Mouse (Mus musculus) kidney, embryonic 15.5 days (tissue): ENCODE results near the gene Osbp2. TPM values are rescaled to one million over a fixed set of nuclear protein-coding genes. Genes with fewer than 3 reads are reported as not detected.

Experiments used
- ATAC-seq: fragments of 200-750 bp; cut with Nextera tagmentation; replicated peaks from 2 replicates; pipeline ENCODE4 v1.8.0; 2017; ENCODE audit warnings: moderate TSS enrichment; ENCODE audit not compliant: low FRiP score
- H3K27ac ChIP-seq: fragments of 300-500 bp; sonication (generic); 2 replicates; pipeline ENCODE4 v1.5.1; 2015; ENCODE audit warnings: mild to moderate bottlenecking, inconsistent platforms
- H3K27me3 ChIP-seq: fragments of 300-500 bp; sonication (generic); 2 replicates; pipeline ENCODE4 v1.6.1; 2015; ENCODE audit warnings: inconsistent platforms
- H3K36me3 ChIP-seq: fragments of 300-500 bp; sonication (generic); 2 replicates; pipeline ENCODE4 v1.6.1; 2015; ENCODE audit warnings: inconsistent platforms
- H3K4me1 ChIP-seq: fragments of 300-500 bp; sonication (generic); 2 replicates; pipeline ENCODE4 v1.6.1; 2015; ENCODE audit warnings: inconsistent platforms
- H3K4me2 ChIP-seq: fragments of 300-500 bp; sonication (generic); 2 replicates; pipeline ENCODE4 v1.6.1; 2015; ENCODE audit warnings: moderate library complexity, mild to moderate bottlenecking, inconsistent platforms
- H3K4me3 ChIP-seq: fragments of 300-500 bp; sonication (generic); replicated peaks from 2 replicates; pipeline ENCODE4 v1.5.1; 2015; ENCODE audit warnings: mild to moderate bottlenecking, inconsistent platforms
- H3K9ac ChIP-seq: fragments of 300-500 bp; sonication (generic); 2 replicates; pipeline ENCODE4 v1.6.1; 2015; ENCODE audit warnings: mild to moderate bottlenecking, inconsistent platforms
- H3K9me3 ChIP-seq: fragments of 300-500 bp; sonication (generic); replicated peaks from 2 replicates; pipeline ENCODE4 v1.6.1; 2016; ENCODE audit warnings: inconsistent platforms
- WGBS: fragments of 180-500 bp; shearing (Covaris S2); methylation state at CpG from one replicate; pipeline ENCODE4 v1.1.7; 2015; ENCODE audit warnings: mixed read lengths; 5-methylcytosine and 5-hydroxymethylcytosine counted together
- polyA plus RNA-seq: library from polyadenylated mRNA; unstranded; fragments of >200 nt; fragmentation: Nextera tagmentation; extraction: Ambion mirVana; gene quantifications from 2 replicates; pipeline ENCODE4 v1.2.1, GENCODE M21; 2015

Osbp2 gene
- polyA plus RNA-seq, 1 experiment from 2014 or later: 0.91 TPM

DNA sequence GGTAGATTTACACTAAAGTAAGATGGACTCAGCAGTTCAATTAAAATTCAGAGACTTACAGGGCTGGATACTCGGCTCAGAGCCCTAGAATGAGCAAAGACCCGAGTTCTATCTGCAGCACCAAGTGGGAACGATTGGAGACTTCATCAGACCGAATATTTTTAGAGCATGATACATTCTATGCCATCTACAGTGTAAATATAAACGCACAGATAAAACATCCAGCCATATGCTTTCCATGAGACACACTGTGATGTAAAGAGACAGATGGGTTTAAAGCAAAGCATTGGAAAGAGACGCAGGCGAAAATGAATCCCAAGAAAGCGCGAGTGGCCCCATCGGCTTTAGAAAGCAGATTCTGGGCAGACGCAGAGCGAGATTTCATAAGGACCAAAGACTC lies 122.5 kb downstream of the Osbp2 start:
- Histone ChIP-seq H3K27ac (no peak overlapping the region), H3K9me3 (no peaks in the 10 kb centered on the region), H3K27me3 (peaks cover 9% of the 10 kb centered on the region), H3K4me2 (no peak overlapping the region), H3K36me3 (no peaks in the 10 kb centered on the region), H3K4me1 (no peaks in the 10 kb centered on the region), H3K4me3 (no peak overlapping the region), H3K9ac (no peak overlapping the region)
- 88% methylated on average over 12 of the region's 12 CpGs for WGBS
- no peak for ATAC-seq

DNA sequence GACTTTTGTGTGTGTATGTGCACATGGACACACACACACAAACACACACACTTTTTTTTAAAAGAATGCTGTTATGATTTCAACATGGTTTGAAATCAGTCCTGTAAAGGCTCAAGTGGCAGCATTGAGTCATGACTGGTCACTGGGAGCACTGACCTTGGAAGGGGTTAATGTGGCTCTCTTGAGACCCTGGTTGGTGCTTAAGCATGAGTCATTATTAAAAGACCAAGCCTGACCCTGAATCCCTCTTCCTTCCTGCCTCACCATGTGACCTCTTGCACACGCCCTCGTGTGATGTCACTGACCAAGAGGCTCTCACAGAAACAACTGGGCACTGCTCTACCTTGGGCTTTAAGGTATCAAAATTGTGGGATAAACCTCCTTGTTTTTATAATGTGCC lies 124.9 kb downstream of the Osbp2 start:
- no peak overlapping the region for H3K27ac ChIP-seq
- no peaks in the 10 kb centered on the region for H3K27me3 ChIP-seq
- 65% methylated on average over 2 of the region's 2 CpGs for WGBS
- no peak for ATAC-seq
- no peak overlapping the region for H3K9ac ChIP-seq
- H3K9me3 ChIP-seq: no peaks in the 10 kb centered on the region
- H3K4me3 ChIP-seq: no peak overlapping the region
- no peak overlapping the region for H3K4me2 ChIP-seq
- H3K36me3 ChIP-seq: no peaks in the 10 kb centered on the region
- no peaks in the 10 kb centered on the region for H3K4me1 ChIP-seq

DNA sequence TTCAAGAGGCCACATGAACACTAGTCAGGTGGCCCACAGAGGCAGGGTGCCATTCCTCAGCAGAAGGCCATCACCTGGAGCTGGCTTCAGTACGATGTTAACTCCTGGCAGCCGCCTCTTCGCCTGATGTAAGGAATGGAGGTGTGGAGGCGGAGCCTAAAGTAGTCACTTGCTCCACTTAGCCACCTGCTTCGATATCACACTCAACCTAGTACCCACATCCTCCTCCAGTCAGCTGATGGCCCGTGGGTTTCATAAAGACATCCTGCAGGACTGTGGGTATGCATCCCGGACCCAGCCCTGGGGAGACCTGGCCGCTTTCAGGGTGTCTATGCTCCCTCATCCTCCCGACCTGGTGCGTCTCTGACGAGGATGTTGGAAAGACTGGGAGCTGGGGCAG lies 128.0 kb downstream of the Osbp2 start:
- Histone ChIP-seq H3K4me2 (no peak overlapping the region), H3K27ac (no peak overlapping the region), H3K4me3 (no peak overlapping the region), H3K9me3 (no peaks in the 10 kb centered on the region), H3K36me3 (no peaks in the 10 kb centered on the region), H3K9ac (no peak overlapping the region), H3K27me3 (no peaks in the 10 kb centered on the region), H3K4me1 (no peaks in the 10 kb centered on the region)
- WGBS: 75% methylated on average over 11 of the region's 11 CpGs
- ATAC-seq: no peak

DNA sequence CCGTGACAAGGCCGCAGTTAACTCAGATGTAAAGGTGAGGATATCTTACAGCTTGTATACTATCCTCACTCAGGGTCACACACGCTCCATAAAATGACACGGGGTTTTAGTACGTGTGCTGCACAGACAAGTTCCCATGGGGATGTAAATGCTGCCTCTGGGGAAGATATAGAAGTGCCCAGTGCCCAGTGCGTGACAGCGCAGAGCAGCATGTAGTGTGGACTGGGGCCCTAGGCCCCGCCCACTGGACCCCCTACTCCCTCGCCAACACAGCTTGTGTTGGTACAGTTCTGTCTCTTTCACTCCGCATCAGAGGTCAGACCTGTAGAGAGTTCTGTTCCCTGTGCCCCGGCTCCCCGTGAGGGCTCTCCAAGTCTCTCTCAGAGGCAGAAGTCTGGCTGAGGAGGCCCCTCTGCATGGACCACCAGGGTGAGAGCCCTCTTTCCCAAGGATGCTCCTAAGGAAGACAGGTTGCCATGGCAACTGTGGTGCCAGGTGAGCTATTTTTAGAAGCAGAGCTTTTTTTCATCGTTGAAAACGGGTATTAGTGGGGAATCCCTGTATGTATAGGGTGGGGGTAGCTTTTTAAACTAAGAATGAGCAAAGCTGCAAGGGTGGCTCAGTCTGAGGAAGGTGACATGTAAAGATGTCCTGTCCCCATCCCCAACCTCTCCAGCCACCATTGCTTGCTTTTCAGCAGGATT lies 129.6 kb downstream of the Osbp2 start:
- Histone ChIP-seq H3K27me3 (no peaks in the 10 kb centered on the region), H3K36me3 (no peaks in the 10 kb centered on the region), H3K9me3 (no peaks in the 10 kb centered on the region), H3K4me1 (no peaks in the 10 kb centered on the region), H3K4me2 (no peak overlapping the region), H3K4me3 (no peak overlapping the region), H3K9ac (no peak overlapping the region), H3K27ac (no peak overlapping the region)
- 83% methylated on average over 14 of the region's 14 CpGs for WGBS
- no peak for ATAC-seq

DNA sequence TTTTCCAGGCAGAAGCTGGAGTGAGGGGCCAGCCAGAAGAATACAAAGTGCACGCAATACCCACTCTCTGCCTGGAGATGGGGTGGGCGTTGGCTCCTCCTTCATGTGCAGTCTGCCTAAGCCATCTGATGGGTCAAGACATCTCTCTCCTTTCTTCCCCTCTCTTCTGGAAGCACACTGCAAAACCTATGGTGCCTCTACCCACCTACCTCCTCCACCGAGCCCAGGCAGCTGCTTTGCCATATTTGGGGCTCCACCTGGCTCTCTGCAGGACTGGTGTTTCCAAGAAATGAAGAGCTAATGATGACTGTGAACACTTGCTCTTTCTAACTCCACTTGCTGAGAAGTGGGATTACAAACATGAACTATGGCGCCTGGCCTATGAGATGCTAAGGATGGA lies 132.2 kb downstream of the Osbp2 start:
- H3K9me3 ChIP-seq: no peaks in the 10 kb centered on the region
- H3K4me3 ChIP-seq: no peak overlapping the region
- H3K4me1 ChIP-seq: no peaks in the 10 kb centered on the region
- ATAC-seq: no peak
- H3K4me2 ChIP-seq: no peak overlapping the region
- H3K27ac ChIP-seq: no peak overlapping the region
- no peak overlapping the region for H3K9ac ChIP-seq
- no peaks in the 10 kb centered on the region for H3K36me3 ChIP-seq
- WGBS: 87% methylated on average over 4 of the region's 4 CpGs
- H3K27me3 ChIP-seq: no peaks in the 10 kb centered on the region

DNA sequence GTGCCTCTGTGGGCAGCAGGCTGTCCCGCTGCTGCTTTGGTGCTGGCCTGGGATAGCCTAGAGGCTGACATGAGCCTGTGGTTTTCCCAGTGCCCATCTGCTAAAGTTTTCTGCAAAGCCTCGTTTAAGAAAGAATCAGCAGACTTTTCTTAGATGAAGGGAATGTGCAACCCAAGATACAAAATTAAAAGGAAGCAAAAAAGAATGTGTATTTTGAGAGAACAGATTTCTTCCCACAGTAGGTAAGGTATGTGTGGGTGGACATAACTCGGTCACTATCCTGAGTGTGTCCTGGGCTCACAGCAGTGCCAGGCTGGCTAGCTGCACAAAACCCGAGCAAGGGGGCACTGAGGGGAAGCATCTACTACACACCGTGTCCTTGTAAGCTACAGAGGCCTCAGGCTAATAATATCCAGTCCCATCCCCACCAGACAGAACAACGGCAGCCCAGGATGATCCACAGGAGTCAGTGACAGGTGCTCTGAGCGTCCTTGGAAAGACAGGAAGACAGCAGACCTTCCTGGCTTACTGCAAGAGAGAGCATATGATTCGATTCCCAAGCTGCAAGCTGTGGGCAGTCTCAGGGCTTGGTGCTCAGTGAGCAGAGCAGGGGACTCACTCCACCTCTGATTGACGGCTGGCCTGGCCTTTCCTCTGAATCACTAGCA lies 136.1 kb downstream of the Osbp2 start:
- H3K36me3 ChIP-seq: no peaks in the 10 kb centered on the region
- ATAC-seq: no peak
- WGBS: 73% methylated on average over 9 of the region's 9 CpGs
- H3K4me3 ChIP-seq: no peak overlapping the region
- H3K27me3 ChIP-seq: no peaks in the 10 kb centered on the region
- H3K9ac ChIP-seq: no peak overlapping the region
- no peak overlapping the region for H3K4me2 ChIP-seq
- no peaks in the 10 kb centered on the region for H3K9me3 ChIP-seq
- no peak overlapping the region for H3K27ac ChIP-seq
- H3K4me1 ChIP-seq: no peaks in the 10 kb centered on the region

DNA sequence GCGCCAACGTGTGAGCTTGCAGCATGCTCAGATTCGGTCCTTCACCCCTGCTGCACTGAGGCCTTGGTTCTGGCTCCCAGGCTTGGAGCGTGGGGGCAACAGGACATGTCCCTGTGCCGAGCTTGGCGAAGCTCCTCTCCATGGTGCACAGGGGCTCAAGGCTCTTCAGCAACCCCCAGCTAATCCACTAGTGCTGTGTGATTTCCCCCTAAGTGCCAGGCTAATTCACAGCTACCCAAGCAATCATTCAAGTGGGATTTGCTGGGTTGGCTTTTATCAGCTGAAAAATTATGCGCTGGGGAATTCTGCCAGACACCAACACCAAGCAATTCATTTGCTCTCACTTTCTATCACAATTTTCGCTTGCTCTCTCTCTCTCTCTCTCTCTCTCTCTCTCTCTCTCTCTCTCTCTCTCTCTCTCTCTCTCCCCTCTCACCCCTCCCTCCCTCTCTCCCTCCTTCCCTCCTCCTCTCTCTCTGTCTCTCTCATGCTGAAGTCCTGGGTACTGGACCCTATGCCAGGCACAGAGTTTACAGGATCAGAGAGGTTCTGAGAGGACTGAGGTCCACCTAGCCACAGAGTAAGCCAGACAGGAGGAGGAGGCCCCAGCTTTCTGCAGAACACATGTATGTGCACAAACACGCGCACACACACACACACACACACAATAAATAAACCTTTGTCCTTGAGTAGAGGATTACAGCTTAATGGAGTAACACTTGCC lies 138.2 kb downstream of the Osbp2 start:
- WGBS: 67% methylated on average over 10 of the region's 10 CpGs
- Histone ChIP-seq H3K36me3 (no peaks in the 10 kb centered on the region), H3K9me3 (no peaks in the 10 kb centered on the region), H3K4me3 (no peak overlapping the region), H3K9ac (no peak overlapping the region), H3K4me2 (no peak overlapping the region), H3K4me1 (no peaks in the 10 kb centered on the region), H3K27ac (no peak overlapping the region), H3K27me3 (no peaks in the 10 kb centered on the region)
- ATAC-seq: no peak

DNA sequence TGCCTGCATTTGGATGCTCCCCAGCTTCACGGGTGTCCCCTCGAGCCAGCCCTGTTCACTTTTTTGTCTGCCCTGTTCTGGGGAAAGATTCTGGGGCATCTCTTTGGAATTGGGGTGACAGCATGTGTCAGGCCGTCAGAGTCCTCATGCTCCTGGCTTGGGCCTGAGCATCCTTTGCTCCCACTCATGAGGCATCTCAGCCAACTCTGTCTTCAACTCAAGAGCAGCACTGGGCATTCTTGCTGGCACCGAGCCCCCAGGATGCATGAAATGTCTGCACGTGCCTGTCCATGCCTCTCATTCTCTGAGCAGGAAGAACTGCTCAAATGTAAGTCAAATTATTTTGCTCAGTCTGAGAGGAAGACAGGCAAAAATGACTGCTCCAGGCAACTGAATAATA lies 139.0 kb downstream of the Osbp2 start:
- H3K27me3 ChIP-seq: no peaks in the 10 kb centered on the region
- H3K9ac ChIP-seq: no peak overlapping the region
- H3K36me3 ChIP-seq: no peaks in the 10 kb centered on the region
- H3K9me3 ChIP-seq: no peaks in the 10 kb centered on the region
- H3K4me1 ChIP-seq: no peaks in the 10 kb centered on the region
- ATAC-seq: no peak
- no peak overlapping the region for H3K4me2 ChIP-seq
- H3K27ac ChIP-seq: no peak overlapping the region
- no peak overlapping the region for H3K4me3 ChIP-seq
- 64% methylated on average over 5 of the region's 5 CpGs for WGBS

DNA sequence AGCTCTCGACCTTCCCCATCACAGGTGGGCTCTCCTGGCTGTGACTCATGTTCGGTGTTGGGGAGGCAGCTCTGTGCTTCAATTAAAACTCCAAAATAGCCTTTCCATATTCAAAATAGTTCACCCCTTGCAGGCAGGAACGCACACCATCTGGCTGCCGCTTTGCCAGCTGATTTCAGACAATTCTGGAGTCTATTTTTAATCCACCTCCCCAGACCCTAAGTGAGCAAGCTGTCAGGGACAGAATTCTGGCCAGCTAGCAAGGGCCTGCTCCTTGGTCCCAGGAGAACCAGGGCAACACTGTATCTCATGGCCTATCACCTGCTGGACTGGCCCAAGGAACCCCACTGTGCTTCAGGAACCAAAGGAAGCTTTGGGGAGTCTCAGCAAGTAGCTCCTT lies 139.8 kb downstream of the Osbp2 start:
- ATAC-seq: no peak
- no peak overlapping the region for H3K27ac ChIP-seq

DNA sequence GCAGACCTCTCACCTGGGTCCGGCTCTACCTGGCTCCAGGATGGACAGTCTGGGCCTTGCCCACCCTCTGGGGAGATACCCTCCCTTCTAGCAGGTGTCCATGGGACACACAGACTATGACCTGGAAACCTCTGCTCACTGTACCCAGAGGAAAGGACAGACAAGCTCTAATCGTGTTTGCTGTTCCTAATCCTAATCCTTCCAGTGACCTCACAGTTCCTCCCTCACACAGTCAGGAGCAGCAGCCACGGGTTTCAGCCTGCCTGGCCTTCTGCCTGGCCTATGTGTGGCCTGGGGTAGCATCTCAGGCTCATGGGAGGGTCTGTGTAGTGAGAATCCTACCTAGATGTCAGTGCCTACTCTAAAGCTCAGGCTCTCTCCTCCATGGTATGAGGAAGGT lies 140.8 kb downstream of the Osbp2 start:
- no peaks in the 10 kb centered on the region for H3K27me3 ChIP-seq
- WGBS: 72% methylated on average over 3 of the region's 3 CpGs
- H3K4me1 ChIP-seq: no peaks in the 10 kb centered on the region
- no peaks in the 10 kb centered on the region for H3K9me3 ChIP-seq
- H3K4me3 ChIP-seq: no peak overlapping the region
- no peak overlapping the region for H3K4me2 ChIP-seq
- H3K36me3 ChIP-seq: no peaks in the 10 kb centered on the region
- no peak for ATAC-seq
- H3K9ac ChIP-seq: no peak overlapping the region
- no peak overlapping the region for H3K27ac ChIP-seq

More for the DNA sequence above, 139.8 kb downstream of the Osbp2 start:
- Histone ChIP-seq H3K36me3 (no peaks in the 10 kb centered on the region), H3K9me3 (no peaks in the 10 kb centered on the region), H3K4me1 (no peaks in the 10 kb centered on the region), H3K27me3 (no peaks in the 10 kb centered on the region), H3K4me3 (no peak overlapping the region), H3K4me2 (no peak overlapping the region), H3K9ac (no peak overlapping the region)
- WGBS: 85% methylated on average over 4 of the region's 4 CpGs

DNA sequence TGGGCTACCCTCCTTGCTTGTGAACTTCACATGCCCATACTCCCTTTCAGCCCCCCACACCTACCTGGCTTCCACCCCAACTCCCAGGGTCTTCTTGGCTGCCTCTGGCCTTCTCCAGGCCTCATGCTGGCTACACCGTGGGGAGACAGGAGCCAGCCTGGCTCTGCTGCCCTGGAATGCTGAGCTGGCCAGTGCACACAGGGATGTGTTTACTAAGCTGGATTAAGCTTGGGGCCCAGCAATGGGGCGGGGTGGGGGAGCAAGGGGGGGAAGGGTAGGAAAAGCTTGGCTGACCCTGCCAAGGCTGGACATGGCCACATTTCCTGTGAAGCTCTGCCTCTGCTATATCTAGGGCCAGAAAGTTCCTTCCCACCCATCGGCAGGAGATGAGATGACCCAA lies 141.7 kb downstream of the Osbp2 start:
- Histone ChIP-seq H3K27me3 (no peaks in the 10 kb centered on the region), H3K9me3 (no peaks in the 10 kb centered on the region), H3K36me3 (no peaks in the 10 kb centered on the region), H3K4me3 (no peak overlapping the region), H3K4me1 (no peaks in the 10 kb centered on the region), H3K4me2 (no peak overlapping the region), H3K9ac (no peak overlapping the region), H3K27ac (no peak overlapping the region)
- ATAC-seq: no peak
- WGBS: 56% methylated on average over 3 of the region's 3 CpGs

DNA sequence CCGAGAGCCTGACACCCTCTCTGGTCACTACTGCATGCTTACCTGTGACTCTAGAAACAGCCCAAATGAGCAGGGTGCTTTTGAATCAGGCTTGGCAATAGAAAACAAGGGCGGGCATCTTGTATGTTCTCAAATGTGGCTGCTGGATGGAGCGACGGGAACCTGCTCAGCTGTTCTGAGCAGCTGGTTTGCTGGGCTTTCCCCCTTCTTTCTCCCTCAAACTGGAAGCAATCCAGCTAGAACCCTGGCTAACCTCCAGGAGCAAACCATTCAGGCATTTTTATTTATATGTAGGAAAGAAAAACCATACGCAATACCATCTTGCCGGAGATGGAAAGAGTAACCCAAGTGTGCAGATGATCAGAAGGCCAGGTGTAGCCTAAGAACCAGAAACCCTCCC lies 147.0 kb downstream of the Osbp2 start:
- Histone ChIP-seq H3K27ac (no peak overlapping the region), H3K4me1 (no peaks in the 10 kb centered on the region), H3K9ac (no peak overlapping the region), H3K27me3 (no peaks in the 10 kb centered on the region), H3K4me3 (no peak overlapping the region), H3K4me2 (no peak overlapping the region), H3K9me3 (no peaks in the 10 kb centered on the region), H3K36me3 (no peaks in the 10 kb centered on the region)
- WGBS: 80% methylated on average over 6 of the region's 6 CpGs
- no peak for ATAC-seq
